Mouse (Mus musculus) CH12.LX (cell line): ENCODE measurements around the gene Itpr2. TPM values are rescaled to one million over a fixed set of nuclear protein-coding genes. Genes with fewer than 3 reads are reported as not detected.

Experiments used
- DNase-seq: peaks from one replicate; pipeline ENCODE4 v3.0.0-alpha.2; 2013; ENCODE audit errors: extremely low read depth
- H3K27ac ChIP-seq: 2 replicates; pipeline ENCODE4 v1.5.1; 2012; ENCODE audit warnings: low read depth, mild to moderate bottlenecking, control low read depth, moderate library complexity; ENCODE audit not compliant: insufficient read depth
- H3K27me3 ChIP-seq: replicated peaks from 2 replicates; pipeline ENCODE3; 2012; ENCODE audit warnings: inconsistent platforms
- H3K36me3 ChIP-seq, 2 experiments: replicated peaks in 1 of 2; 2 replicates each; pipeline versions ENCODE3 to v1.6.1; 2012; ENCODE audit warnings: inconsistent platforms in 1 of 2, low read length in 1 of 2, mild to moderate bottlenecking in 1 of 2, mixed read lengths in 1 of 2, moderate library complexity in 1 of 2; ENCODE audit not compliant: control insufficient read depth in 1 of 2, insufficient read depth in 1 of 2
- H3K4me1 ChIP-seq, 2 experiments: 2 replicates each; pipeline ENCODE4 v1.6.1; 2012; ENCODE audit warnings: inconsistent platforms in 1 of 2, moderate library complexity in 1 of 2; ENCODE audit not compliant: insufficient read depth in 2 of 2, control insufficient read depth in 1 of 2
- H3K4me2 ChIP-seq: 2 replicates; pipeline ENCODE4 v1.6.1; 2012; ENCODE audit warnings: low read depth, mild to moderate bottlenecking, control low read depth; ENCODE audit not compliant: poor library complexity, insufficient read depth, severe bottlenecking
- H3K4me3 ChIP-seq, 3 experiments: fragments of 150-350 bp in 1 of 3; sonication (generic) in 1 of 3; replicated peaks in 1 of 3; 2 replicates each; pipeline versions ENCODE3 to v1.5.1; 2011 to 2012; ENCODE audit warnings: low read depth in 2 of 3, low read length in 2 of 3, mild to moderate bottlenecking in 2 of 3, moderate library complexity in 2 of 3, control low read depth in 1 of 3, improper control_type of control experiment in 1 of 3, inconsistent platforms in 1 of 3, mixed read lengths in 1 of 3; ENCODE audit not compliant: poor library complexity in 1 of 3
- H3K79me2 ChIP-seq: replicated peaks from 2 replicates; pipeline ENCODE4 v1.6.1; 2012; ENCODE audit warnings: mild to moderate bottlenecking, moderate library complexity; ENCODE audit not compliant: control insufficient read depth, poor library complexity, insufficient read depth, severe bottlenecking; ENCODE audit errors: extremely low read depth
- H3K9ac ChIP-seq: 2 replicates; pipeline ENCODE4 v1.6.1; 2012; ENCODE audit warnings: low read depth, mild to moderate bottlenecking, control low read depth, moderate library complexity; ENCODE audit not compliant: insufficient read depth
- H3K9me3 ChIP-seq: replicated peaks from 2 replicates; pipeline ENCODE3; 2012; ENCODE audit warnings: low read length, inconsistent platforms, mixed read lengths
- BHLHE40 ChIP-seq: IDR thresholded peaks from 2 replicates; pipeline ENCODE4 v1.6.1; 2011; ENCODE audit warnings: mild to moderate bottlenecking, low read depth, low read length, improper control_type of control experiment
- CHD1 ChIP-seq: IDR thresholded peaks from 2 replicates; pipeline ENCODE4 v1.6.1; 2012; ENCODE audit warnings: low read depth, low read length, improper control_type of control experiment, inconsistent platforms
- CHD2 ChIP-seq: IDR thresholded peaks from 2 replicates; pipeline ENCODE4 v1.6.1; 2011; ENCODE audit warnings: low read length, improper control_type of control experiment
- E2F4 ChIP-seq: IDR thresholded peaks from 2 replicates; pipeline ENCODE4 v1.6.1; 2011; ENCODE audit warnings: low read depth, low read length, improper control_type of control experiment; ENCODE audit not compliant: insufficient replicate concordance
- ELF1 ChIP-seq: IDR thresholded peaks from 2 replicates; pipeline ENCODE4 v1.6.1; 2014; ENCODE audit warnings: low read depth, mild to moderate bottlenecking, inconsistent platforms, low read length, improper control_type of control experiment
- EP300 ChIP-seq: IDR thresholded peaks from 2 replicates; pipeline ENCODE4 v1.6.1; 2011; ENCODE audit warnings: low read length, improper control_type of control experiment
- ETS1 ChIP-seq: conservative IDR thresholded peaks from 2 replicates; pipeline ENCODE4 v1.6.1; 2012; ENCODE audit warnings: low read depth, mild to moderate bottlenecking, inconsistent platforms, low read length, improper control_type of control experiment, moderate library complexity
- GABPA ChIP-seq: IDR thresholded peaks from 2 replicates; pipeline ENCODE4 v1.6.1; 2012; ENCODE audit warnings: low read depth, low read length, improper control_type of control experiment, inconsistent platforms; ENCODE audit not compliant: insufficient replicate concordance
- HCFC1 ChIP-seq: IDR thresholded peaks from 2 replicates; pipeline ENCODE4 v1.6.1; 2012; ENCODE audit warnings: low read depth, mild to moderate bottlenecking, inconsistent platforms, low read length, improper control_type of control experiment
- KAT2A ChIP-seq: IDR thresholded peaks from 2 replicates; pipeline ENCODE4 v1.6.1; 2012; ENCODE audit warnings: low read length, improper control_type of control experiment, inconsistent platforms; ENCODE audit not compliant: insufficient replicate concordance
- MAX ChIP-seq: IDR thresholded peaks from 2 replicates; pipeline ENCODE4 v1.6.1; 2011; ENCODE audit warnings: low read length, improper control_type of control experiment
- MYC ChIP-seq: IDR thresholded peaks from 2 replicates; pipeline ENCODE4 v1.6.1; 2011; ENCODE audit warnings: low read depth, mild to moderate bottlenecking, improper control_type of control experiment, low read length
- NELFE ChIP-seq: IDR thresholded peaks from 2 replicates; pipeline ENCODE4 v1.6.1; 2011; ENCODE audit warnings: low read depth, low read length, improper control_type of control experiment
- POLR2A ChIP-seq: IDR thresholded peaks from 2 replicates; pipeline ENCODE4 v1.6.1; 2011; ENCODE audit warnings: low read depth, mild to moderate bottlenecking, improper control_type of control experiment, low read length
- POLR2AphosphoS2 ChIP-seq: IDR thresholded peaks from 2 replicates; pipeline ENCODE4 v1.6.1; 2011; ENCODE audit warnings: low read depth, low read length, improper control_type of control experiment
- RCOR1 ChIP-seq: conservative IDR thresholded peaks from 2 replicates; pipeline ENCODE4 v1.6.1; 2012; ENCODE audit warnings: low read depth, mild to moderate bottlenecking, inconsistent platforms, low read length, improper control_type of control experiment
- SMC3 ChIP-seq: IDR thresholded peaks from 2 replicates; pipeline ENCODE4 v1.6.1; 2011; ENCODE audit warnings: low read depth, low read length, improper control_type of control experiment
- TBP ChIP-seq: conservative IDR thresholded peaks from 2 replicates; pipeline ENCODE4 v1.6.1; 2011; ENCODE audit warnings: low read depth, low read length, improper control_type of control experiment
- TCF12 ChIP-seq: IDR thresholded peaks from 2 replicates; pipeline ENCODE4 v1.6.1; 2014; ENCODE audit warnings: low read depth, mild to moderate bottlenecking, inconsistent platforms, low read length, improper control_type of control experiment
- UBTF ChIP-seq: IDR thresholded peaks from 2 replicates; pipeline ENCODE4 v1.6.1; 2012; ENCODE audit warnings: low read depth, mild to moderate bottlenecking, inconsistent platforms, low read length, improper control_type of control experiment, moderate library complexity
- ZKSCAN1 ChIP-seq: IDR thresholded peaks from 2 replicates; pipeline ENCODE4 v1.6.1; 2012; ENCODE audit warnings: low read depth, inconsistent platforms, low read length, improper control_type of control experiment, borderline replicate concordance
- dilution Hi-C: fragments of 300-500 bp; cut with MboI; formaldehyde crosslinking; loops from 2 replicates; pipeline ENCODE4 v1.14.3; 2020; ENCODE audit warnings: low sequenced_read_pairs; ENCODE audit not compliant: extremely low pct_unique_long_range_greater_than_20kb, extremely low pct_ligation_motif_present
- in situ Hi-C: fragments of 300-500 bp; cut with MboI; formaldehyde crosslinking; loops from 3 replicates; pipeline ENCODE4 v1.14.3; 2019; ENCODE audit warnings: low sequenced_read_pairs, low pct_ligation_motif_present, low pct_unique_long_range_greater_than_20kb, mixed read lengths
- polyA plus RNA-seq: library from polyadenylated mRNA; unstranded; fragments of >175 nt; gene quantifications from 2 replicates; pipeline ENCODE4 v1.2.1, GENCODE M21; 2012; ENCODE audit warnings: low read depth; ENCODE audit not compliant: insufficient read length
- total RNA-seq, 2 experiments: library from RNA; depleted of rRNA; stranded (reverse); fragments of 300-350 nt in 1 of 2; fragments of >200 nt in 1 of 2; gene quantifications; 2 replicates each; pipeline ENCODE4 v1.2.3; 2012 to 2014

The Itpr2 gene
- total and polyA plus RNA-seq, 3 experiments: 3.5 to 8.9 (median 4.4) TPM

DNA sequence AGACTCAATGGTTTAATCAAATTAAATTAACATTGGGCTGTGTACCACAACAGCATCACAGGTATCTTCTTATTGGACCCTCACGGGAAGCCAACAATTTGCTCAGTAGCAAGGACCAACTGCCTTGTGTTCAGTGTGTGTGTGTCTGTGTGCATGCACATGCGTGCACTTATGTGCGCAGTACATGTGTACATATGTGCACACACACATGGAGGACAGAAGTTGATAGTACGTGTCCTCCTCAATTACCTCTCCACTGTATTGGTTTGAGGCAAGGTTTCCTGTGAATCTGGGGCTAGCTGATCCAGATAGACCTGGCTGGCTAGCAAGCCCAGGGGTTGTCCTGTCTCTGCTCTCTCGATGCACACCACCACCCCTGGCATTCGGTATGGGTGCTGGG lies 246.4 kb downstream of the Itpr2 start:
- dilution Hi-C loops: no loop called here
- H3K36me3 ChIP-seq: peaks cover 2% of the 10 kb centered on the region in 2 experiments
- in situ Hi-C loops: no loop called here
- H3K4me1 ChIP-seq: no peaks in the 10 kb centered on the region
- peaks cover 3% of the 10 kb centered on the region for H3K9me3 ChIP-seq
- TF ChIP-seq TBP (no peak), MAX (no peak), KAT2A (no peak), E2F4 (no peak)
- no peaks in the 10 kb centered on the region for H3K79me2 ChIP-seq
- H3K4me2 ChIP-seq: no peak overlapping the region
- H3K27ac ChIP-seq: no peak overlapping the region
- no peak overlapping the region for H3K9ac ChIP-seq
- DNase-seq: no peak
- no peaks in the 10 kb centered on the region for H3K27me3 ChIP-seq
- no peak overlapping the region for H3K4me3 ChIP-seq

- Histone ChIP-seq H3K4me1 (no peaks in the 10 kb centered on the region), H3K36me3 (peaks cover 2% of the 10 kb centered on the region in 2 experiments), H3K27ac (no peak overlapping the region), H3K4me2 (no peak overlapping the region), H3K9ac (no peak overlapping the region), H3K9me3 (peaks cover 3% of the 10 kb centered on the region), H3K27me3 (no peaks in the 10 kb centered on the region), H3K79me2 (no peaks in the 10 kb centered on the region), H3K4me3 (no peak overlapping the region)
- DNase-seq: no peak
- in situ Hi-C loops: no loop called here
- dilution Hi-C loops: no loop called here
- no peak for TF ChIP-seq KAT2A
- TF ChIP-seq EP300: no peak
- no peak for TF ChIP-seq ELF1
- TF ChIP-seq SMC3: no peak
- no peak for TF ChIP-seq ETS1
- no peak for TF ChIP-seq ZKSCAN1
- no peak for TF ChIP-seq POLR2A
- no peak for TF ChIP-seq CHD1
- TF ChIP-seq POLR2AphosphoS2: no peak
- no peak for TF ChIP-seq NELFE
- TF ChIP-seq UBTF: no peak
- TF ChIP-seq MYC: no peak
- TF ChIP-seq CHD2: no peak
- no peak for TF ChIP-seq TBP
- TF ChIP-seq BHLHE40: no peak
- TF ChIP-seq GABPA: no peak
- no peak for TF ChIP-seq RCOR1
- TF ChIP-seq TCF12: no peak
- TF ChIP-seq HCFC1: no peak
- TF ChIP-seq, all 38 proteins: peak for 0
These were observed 247.1 kb downstream of the Itpr2 start for GRCm38 (mm10) chr6:146254931-146255330.
